Mouse (Mus musculus) intestine, embryonic 15.5 days (tissue): ENCODE results near the gene Susd4. TPM values are rescaled to one million over a fixed set of nuclear protein-coding genes. Genes with fewer than 3 reads are reported as not detected.

ENCODE experiments used
- ATAC-seq: fragments of 200-750 bp; cut with Nextera tagmentation; 2 replicates; pipeline ENCODE4 v1.8.0; 2017; ENCODE audit warnings: moderate TSS enrichment, moderate library complexity
- H3K27ac ChIP-seq: fragments of 300-500 bp; sonication (generic); 2 replicates; pipeline ENCODE4 v1.5.1; 2015; ENCODE audit warnings: mild to moderate bottlenecking, inconsistent platforms
- H3K27me3 ChIP-seq: fragments of 300-500 bp; sonication (generic); replicated peaks from 2 replicates; pipeline ENCODE4 v1.6.1; 2015; ENCODE audit warnings: inconsistent platforms
- H3K36me3 ChIP-seq: fragments of 300-500 bp; sonication (generic); 2 replicates; pipeline ENCODE4 v1.6.1; 2015; ENCODE audit warnings: inconsistent platforms
- H3K4me1 ChIP-seq: fragments of 300-500 bp; sonication (generic); replicated peaks from 2 replicates; pipeline ENCODE4 v1.6.1; 2015; ENCODE audit warnings: inconsistent platforms
- H3K4me2 ChIP-seq: fragments of 300-500 bp; sonication (generic); replicated peaks from 2 replicates; pipeline ENCODE4 v1.6.1; 2015; ENCODE audit warnings: mild to moderate bottlenecking, inconsistent platforms
- H3K4me3 ChIP-seq: fragments of 300-500 bp; sonication (generic); replicated peaks from 2 replicates; pipeline ENCODE4 v1.5.1; 2015; ENCODE audit warnings: inconsistent platforms
- H3K9ac ChIP-seq: fragments of 300-500 bp; sonication (generic); 2 replicates; pipeline ENCODE4 v1.6.1; 2015; ENCODE audit warnings: inconsistent platforms
- H3K9me3 ChIP-seq: fragments of 300-500 bp; sonication (generic); 2 replicates; pipeline ENCODE4 v1.6.1; 2016; ENCODE audit warnings: inconsistent platforms
- whole genome bisulfite sequencing: fragments of 180-500 bp; shearing (Covaris S2); methylation state at CpG from one replicate; pipeline ENCODE4 v1.1.7; 2015; 5-methylcytosine and 5-hydroxymethylcytosine counted together
- polyA plus RNA-seq: library from polyadenylated mRNA; unstranded; fragments of >200 nt; fragmentation: Nextera tagmentation; extraction: Ambion mirVana; gene quantifications from 2 replicates; pipeline ENCODE4 v1.2.1, GENCODE M21; 2015

Gene Susd4
- polyA plus RNA-seq, 1 experiment from 2014 or later, result 15.5 TPM

- Histone ChIP-seq H3K4me1 (no peaks in the 10 kb centered on the region), H3K9ac (no peak overlapping the region), H3K27ac (no peak overlapping the region), H3K27me3 (no peaks in the 10 kb centered on the region), H3K4me3 (no peak overlapping the region), H3K4me2 (no peak overlapping the region), H3K9me3 (no peaks in the 10 kb centered on the region), H3K36me3 (no peaks in the 10 kb centered on the region)
- 72% methylated on average over 10 of the region's 10 CpGs for WGBS
- no peak for ATAC-seq
These were observed 173.9 kb downstream of the Susd4 start for GRCm38 (mm10) chr1:182937486-182938120.

- WGBS, result 88% methylated on average over 2 of the region's 2 CpGs
- no peak overlapping the region for H3K9ac ChIP-seq
- no peak overlapping the region for H3K4me3 ChIP-seq
- H3K9me3 ChIP-seq, result no peaks in the 10 kb centered on the region
- no peaks in the 10 kb centered on the region for H3K36me3 ChIP-seq
- H3K27ac ChIP-seq, result no peak overlapping the region
- no peak overlapping the region for H3K4me2 ChIP-seq
- H3K27me3 ChIP-seq, result no peaks in the 10 kb centered on the region
- no peak for ATAC-seq
- H3K4me1 ChIP-seq, result no peaks in the 10 kb centered on the region
These were observed 178.3 kb downstream of the Susd4 start for GRCm38 (mm10) chr1:182941921-182942320.

- 71% methylated on average over 3 of the region's 3 CpGs for WGBS
These were observed 180.3 kb downstream of the Susd4 start for GRCm38 (mm10) chr1:182943911-182944310.

GRCm38 (mm10) chr1:182944638-182945037 is 181.0 kb downstream of the Susd4 start:
- H3K4me3 ChIP-seq, result no peak overlapping the region
- H3K4me2 ChIP-seq, result no peak overlapping the region
- H3K9me3 ChIP-seq, result no peaks in the 10 kb centered on the region
- 74% methylated on average over 5 of the region's 5 CpGs for WGBS
- no peaks in the 10 kb centered on the region for H3K4me1 ChIP-seq
- H3K27me3 ChIP-seq, result no peaks in the 10 kb centered on the region
- H3K36me3 ChIP-seq, result no peaks in the 10 kb centered on the region
- no peak overlapping the region for H3K9ac ChIP-seq
- no peak for ATAC-seq
- no peak overlapping the region for H3K27ac ChIP-seq

More at GRCm38 (mm10) chr1:182943911-182944310, 180.3 kb downstream of the Susd4 start:
- no peak for ATAC-seq
- H3K27ac ChIP-seq, result no peak overlapping the region
- no peak overlapping the region for H3K4me3 ChIP-seq
- H3K9ac ChIP-seq, result no peak overlapping the region
- H3K4me1 ChIP-seq, result no peaks in the 10 kb centered on the region
- no peaks in the 10 kb centered on the region for H3K27me3 ChIP-seq
- no peaks in the 10 kb centered on the region for H3K9me3 ChIP-seq
- no peak overlapping the region for H3K4me2 ChIP-seq
- no peaks in the 10 kb centered on the region for H3K36me3 ChIP-seq

- 83% methylated on average over 6 of the region's 6 CpGs for WGBS
- no peak overlapping the region for H3K27ac ChIP-seq
- no peak overlapping the region for H3K4me3 ChIP-seq
- no peaks in the 10 kb centered on the region for H3K9me3 ChIP-seq
- H3K4me2 ChIP-seq, result no peak overlapping the region
- no peak for ATAC-seq
- no peaks in the 10 kb centered on the region for H3K36me3 ChIP-seq
- no peak overlapping the region for H3K9ac ChIP-seq
- H3K27me3 ChIP-seq, result no peaks in the 10 kb centered on the region
- no peaks in the 10 kb centered on the region for H3K4me1 ChIP-seq
These were observed 181.9 kb downstream of the Susd4 start for GRCm38 (mm10) chr1:182945561-182945960.

Other genes with a start within 250 kb of the Susd4 start
- gene Capn2, start 246.3 kb upstream of the Susd4 start, polyA plus RNA-seq, result 85.5 and 95.1 TPM in 2 replicates
- 2.5 and 3.3 TPM in 2 replicates for gene Capn8, start 198.9 kb upstream of the Susd4 start, polyA plus RNA-seq
- gene Ccdc185, start 14.7 kb upstream of the Susd4 start, polyA plus RNA-seq, result not detected in 2 replicates
- gene Tlr5, start 190.9 kb downstream of the Susd4 start, polyA plus RNA-seq, result 4.0 and 4.4 TPM in 2 replicates